Mouse (Mus musculus): ENCODE measurements at regions not wholly inside any gene's neighbourhood (a gene's known extent, or its start where the extent isn't known, plus 50 kb on each side); places are given as distances from the start of the nearest gene placed in this dataset.

DNA sequence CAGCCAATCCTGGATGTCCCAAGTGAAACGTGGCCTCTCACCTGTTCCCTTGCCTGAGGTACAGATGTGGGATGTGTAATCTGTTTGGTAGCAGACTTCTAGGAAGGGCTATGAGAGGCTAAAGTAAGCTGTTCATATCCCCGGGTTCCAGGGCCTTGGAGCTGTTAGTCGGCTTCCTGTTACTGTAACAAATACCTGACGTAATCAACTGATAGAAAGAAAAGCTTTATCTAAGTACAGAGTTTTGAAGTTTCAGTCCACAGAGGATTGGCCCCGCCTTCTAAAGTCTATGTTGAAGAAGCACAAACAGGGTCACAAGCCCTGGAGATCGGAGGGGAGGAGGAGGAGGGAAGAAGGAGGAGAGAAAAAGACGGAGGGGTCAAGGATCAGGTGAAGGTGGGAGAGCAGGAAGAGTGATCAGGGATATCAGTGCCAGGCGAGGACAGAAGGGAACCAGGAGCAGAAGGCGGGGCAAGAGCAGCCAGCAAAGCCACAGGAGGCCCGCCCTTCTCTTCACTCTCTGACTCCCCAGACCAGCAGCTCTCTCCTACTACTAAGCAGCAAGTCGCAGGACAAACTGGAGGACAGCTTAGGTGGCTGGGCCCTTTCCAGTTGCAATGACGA lies 276.5 kb upstream of the Cdyl start:
- DNase-seq (ENCODE audit: low read depth): no peak

DNA sequence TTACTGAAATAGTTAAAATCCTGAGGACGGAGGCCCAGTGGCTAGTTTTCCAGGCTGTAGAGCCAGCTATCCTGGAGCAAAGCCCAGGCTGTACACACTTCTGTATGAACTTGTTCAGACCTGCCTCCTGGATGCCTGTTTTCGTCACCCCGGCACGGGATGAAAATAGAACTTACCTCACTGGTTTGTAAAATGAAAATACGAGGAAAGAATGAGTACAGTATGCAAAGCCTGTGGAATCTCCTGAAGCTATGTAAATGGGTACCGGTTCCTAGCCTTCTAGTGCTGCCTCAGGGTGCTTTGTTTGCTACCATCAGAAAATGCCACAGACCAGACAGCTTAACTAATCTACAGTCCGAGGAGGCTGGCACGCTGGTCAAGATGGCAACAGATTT lies 276.0 kb upstream of the Cdyl start:
- DNase-seq (ENCODE audit: low read depth): no peak

DNA sequence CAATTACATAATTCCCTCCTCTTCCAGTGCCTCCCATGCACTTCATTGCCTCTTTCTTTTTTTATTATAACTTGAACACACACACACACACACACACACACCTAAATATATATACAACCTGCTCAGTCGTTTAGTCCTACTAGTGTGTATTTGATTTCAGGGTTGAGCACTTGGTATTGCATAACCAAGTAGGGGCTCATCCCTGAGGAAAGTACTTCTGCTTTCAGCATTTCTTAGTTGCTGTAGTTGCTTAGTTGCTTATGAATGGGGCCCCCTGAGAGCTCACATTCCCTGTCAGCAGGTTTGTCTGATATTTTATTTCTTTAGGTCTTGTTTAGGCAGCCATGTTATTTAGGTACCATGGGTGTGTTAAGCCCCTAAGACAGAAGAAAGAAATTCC lies 271.3 kb upstream of the Cdyl start:
- no peak for DNase-seq (ENCODE audit: low read depth)

DNA sequence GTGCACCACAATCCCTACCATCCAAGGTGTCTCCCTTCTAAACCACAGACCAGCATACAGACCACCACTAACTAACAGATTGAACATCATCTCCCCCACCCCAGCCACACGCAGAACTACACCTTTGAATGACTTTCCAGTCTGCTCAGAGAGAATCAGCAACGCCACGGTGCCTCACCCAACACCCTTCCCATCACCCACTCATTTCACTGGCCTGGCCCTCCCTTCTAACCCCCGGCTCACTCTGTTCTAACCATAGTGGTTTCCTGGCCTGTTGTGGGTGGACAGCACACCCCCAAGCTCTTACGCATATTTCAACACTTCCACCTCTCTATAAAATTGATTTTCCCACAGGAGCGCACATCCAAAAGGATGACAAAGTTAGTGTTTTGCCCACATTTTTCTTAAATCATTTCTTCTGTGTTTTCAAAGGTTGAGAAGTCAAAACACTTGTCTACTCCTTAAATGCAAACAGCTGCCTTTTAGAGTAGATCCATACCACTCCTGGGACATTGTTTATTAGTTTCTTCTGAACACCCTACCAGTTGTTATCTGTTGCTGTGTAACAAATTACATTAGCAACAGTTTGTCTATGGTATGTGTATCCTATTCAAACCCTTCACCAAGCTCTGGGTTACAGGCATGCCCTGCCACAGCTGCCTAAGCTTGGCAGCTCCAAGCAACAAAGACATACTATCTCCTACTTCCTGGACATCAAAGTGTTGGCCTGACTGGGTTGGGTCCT lies 269.7 kb upstream of the Cdyl start:
- DNase-seq (ENCODE audit: low read depth): no peak

DNA sequence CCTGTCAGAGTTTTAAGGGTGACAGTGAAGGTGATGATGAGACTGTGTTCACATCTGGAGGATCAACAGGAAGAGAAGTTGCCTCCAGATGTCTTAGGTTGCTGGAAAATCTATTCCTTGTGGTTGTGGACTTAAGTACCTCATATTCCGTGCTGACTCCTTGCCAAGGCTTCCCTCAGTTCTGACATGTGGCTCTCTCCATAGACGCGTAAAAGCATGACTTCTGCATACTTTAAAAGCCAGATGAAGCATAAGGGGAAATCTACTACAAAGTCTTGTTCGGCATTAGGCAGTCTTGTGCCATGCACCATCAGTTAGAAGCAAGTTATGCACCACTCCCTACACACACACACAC lies 269.1 kb upstream of the Cdyl start:
- DNase-seq (ENCODE audit: low read depth): no peak

DNA sequence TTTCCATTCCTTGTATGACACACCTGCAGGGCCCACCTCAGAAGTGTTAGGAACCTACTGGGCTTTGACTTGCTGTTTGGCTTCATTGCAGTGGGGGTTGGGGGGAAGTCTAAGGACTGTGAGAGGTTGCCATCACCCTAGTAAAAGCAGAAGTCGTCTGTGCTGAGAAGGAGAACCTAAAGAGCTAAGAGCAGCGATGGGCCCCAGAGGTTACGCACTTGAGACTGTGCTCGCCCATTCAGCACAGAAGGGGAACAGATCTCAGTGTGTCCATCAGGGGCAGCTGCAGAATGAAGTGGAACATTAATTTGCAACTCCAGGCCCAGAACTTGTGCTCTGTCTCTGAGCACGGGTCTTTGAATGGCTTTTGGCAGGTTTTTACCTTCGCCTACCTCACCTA lies 267.5 kb upstream of the Cdyl start:
- no peak for DNase-seq (ENCODE audit: low read depth)

DNA sequence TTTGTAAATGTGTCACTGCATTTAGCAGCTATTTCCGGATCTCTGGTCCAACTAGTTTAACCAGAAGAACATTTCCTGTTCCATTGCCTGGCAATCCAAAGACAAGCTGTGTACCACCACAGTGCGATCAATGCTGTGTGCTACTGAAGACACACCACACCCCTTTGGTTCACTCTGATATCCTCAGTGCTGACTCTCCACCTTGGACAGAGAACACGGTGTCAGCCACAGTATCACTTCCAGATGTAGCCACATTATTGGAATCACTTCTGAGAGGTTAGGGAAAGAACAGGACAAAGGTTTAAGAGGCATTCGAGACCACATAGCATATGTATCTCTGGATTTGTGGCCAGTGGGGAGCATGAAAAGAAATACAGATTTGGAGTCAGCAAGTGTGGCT lies 264.4 kb upstream of the Cdyl start:
- DNase-seq (ENCODE audit: low read depth): no peak

DNA sequence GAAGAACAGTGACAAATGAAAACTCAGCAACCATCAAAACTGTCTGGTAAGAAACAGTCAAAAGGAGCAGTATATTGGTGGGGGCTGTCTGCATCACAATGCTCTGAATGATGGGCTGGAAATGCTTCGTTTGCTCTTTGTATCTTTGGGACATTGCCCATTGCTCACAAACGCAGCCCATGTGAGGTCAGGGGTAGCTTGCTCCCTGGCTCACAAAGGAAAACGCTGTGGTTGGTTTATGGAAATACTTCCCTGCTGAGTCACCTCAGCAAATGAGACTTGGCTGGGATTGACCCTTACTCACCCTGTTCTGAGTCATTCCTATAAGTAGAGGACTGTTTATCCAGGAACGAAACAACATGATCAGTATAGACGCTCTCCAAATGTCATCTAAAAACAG lies 264.0 kb upstream of the Cdyl start:
- no peak for DNase-seq (ENCODE audit: low read depth)

DNA sequence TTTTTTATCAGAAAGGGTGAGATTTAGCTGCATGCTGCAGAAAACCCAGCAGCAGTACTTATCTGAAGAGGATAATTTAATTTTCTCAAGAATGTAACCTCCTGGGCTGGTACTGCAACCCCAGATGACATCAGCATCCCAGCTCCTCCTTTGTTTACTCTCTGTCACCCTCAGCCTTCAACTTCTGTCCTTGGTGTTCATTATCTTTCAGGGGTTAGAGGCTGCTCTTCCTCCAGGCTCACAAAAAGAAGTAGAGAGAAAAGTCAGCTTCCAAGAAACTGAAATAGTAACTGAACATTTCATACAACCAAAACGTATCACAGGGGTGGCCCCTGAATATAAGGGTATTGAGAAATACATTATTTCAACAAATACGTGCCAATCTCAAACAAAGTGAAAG lies 262.5 kb upstream of the Cdyl start:
- DNase-seq (ENCODE audit: low read depth): no peak

DNA sequence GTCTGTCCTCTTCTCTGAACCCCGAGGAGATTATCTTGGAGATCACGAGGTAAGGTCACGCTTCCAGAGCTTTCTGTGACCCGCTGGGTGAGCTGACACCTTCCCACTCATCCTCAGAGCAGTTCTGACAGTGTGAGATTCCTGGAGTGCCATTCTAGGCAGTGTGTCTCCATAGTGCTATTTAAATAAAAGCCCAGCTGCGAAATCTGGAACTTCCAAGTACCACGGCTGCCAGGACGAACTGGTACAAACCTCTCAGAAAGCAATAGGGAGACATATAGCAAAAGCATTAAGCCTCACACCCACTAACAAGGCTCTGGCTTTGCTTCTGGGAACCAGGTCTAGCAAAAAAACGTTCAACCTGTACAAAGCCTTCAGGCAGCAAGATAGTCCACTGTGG lies 261.4 kb upstream of the Cdyl start:
- no peak for DNase-seq (ENCODE audit: low read depth)

DNA sequence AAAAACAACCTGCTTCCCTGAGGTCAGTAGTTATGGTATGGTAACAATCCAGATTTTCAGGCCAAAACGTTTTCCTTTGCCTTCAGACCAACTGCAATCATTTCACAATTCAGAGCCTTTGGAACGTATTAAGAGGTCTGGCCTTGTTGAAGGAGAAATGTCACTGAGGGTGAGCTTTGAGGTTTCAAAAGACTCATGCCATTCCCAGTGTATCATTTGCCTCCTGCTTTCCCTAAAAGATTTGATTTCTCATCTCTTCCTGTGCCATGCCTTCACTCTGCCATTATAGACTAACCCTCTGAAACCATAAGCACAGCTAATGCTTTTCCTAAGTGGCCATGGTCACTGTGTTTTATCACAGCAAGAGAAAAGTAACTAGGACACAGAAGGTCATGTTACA lies 256.8 kb upstream of the Cdyl start:
- no peak for DNase-seq (ENCODE audit: low read depth)

DNA sequence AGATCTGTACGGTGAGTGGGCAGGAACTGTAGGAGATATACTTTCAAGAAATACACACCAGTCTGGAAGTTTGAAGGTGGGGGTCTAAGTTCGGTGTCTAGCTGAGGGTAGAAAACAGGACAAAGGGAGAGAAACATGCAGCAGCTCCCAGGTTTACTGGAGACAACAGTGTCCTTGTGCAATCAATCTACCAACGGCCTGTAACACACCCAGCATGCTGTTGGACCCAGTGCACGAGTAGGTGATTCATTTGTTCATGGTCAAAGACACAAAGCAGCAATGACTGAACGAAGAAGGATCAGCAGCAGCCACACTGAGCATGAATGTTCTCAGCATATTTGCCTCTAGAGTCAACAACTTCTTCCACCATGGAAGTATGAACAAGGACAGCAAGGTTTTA lies 255.2 kb upstream of the Cdyl start:
- no peak for DNase-seq (ENCODE audit: low read depth)

DNA sequence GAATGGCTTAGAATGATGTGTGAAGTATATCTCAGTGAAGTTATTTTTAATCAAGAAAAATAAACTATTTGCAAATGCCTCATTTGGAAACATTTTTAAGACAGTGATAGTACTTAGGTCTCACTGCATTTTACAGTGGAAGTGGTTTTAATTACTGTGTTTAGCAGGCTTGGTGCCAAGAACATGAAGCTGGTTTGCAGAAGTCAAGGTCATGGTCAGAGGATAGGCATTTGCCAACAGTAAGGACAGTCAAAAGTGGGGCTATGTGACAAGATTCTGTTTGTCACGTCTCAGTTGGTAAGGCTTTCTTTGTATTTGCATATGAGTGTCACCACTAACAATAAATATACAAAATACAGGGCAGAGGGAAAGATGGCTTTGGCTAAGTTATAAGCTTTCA lies 254.2 kb upstream of the Cdyl start:
- no peak for DNase-seq (ENCODE audit: low read depth)

DNA sequence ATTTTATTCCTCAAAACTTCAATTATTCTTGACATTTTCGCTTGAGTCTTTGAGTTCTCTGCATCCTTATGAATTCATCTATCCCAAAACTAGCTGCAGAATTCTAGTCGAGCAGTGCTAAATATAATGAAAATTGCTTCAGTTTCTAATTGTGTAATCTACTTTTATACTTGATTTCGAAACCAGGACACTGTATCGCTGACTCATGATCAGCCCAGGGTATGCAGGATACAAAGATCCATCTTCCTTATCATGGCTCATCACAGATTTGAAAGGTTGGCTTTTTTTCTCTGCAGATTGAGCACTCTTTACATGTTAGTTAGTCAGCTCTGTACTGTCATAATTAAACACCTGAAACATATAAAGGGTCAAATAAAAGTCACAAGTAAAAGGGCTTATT lies 242.1 kb upstream of the Cdyl start:
- DNase-seq (ENCODE audit: low read depth): no peak

DNA sequence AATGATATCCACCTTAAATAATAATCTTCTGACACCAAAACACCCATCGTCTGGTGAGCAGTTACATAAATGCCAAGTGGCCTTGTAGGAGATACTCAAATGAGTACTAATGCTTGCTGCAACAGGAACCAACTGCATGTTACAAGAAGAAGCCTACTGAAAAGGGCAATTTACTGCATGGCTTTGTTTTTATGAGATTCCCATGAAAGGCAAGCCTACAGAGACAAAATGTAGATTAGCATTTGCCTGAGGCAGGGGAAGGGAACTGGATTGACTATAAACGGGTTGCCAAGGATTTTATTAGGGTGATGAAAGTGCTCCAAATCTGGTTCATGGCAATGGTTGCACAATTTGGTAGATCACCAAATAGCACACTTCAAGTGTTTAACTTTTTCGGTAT lies 239.6 kb upstream of the Cdyl start:
- DNase-seq (ENCODE audit: low read depth): no peak

DNA sequence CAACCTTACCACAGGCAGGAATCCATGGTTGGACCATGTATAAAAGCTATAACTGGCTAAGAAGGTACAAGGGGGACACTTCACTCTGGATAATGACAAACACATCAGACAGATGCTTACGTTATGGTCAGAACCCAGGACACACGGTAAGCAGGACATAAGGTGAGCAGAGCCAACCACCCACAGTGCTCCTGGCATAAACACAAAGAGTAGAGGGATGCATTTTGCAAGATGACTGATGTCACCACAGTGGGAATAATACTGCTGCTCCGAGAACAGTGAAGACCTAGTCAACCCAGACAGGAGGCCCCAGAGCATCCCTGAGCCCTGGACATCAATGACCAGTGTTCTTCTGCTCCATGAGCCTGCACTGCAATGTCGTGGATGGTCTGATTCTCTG lies 233.6 kb upstream of the Cdyl start:
- DNase-seq (ENCODE audit: low read depth): no peak

DNA sequence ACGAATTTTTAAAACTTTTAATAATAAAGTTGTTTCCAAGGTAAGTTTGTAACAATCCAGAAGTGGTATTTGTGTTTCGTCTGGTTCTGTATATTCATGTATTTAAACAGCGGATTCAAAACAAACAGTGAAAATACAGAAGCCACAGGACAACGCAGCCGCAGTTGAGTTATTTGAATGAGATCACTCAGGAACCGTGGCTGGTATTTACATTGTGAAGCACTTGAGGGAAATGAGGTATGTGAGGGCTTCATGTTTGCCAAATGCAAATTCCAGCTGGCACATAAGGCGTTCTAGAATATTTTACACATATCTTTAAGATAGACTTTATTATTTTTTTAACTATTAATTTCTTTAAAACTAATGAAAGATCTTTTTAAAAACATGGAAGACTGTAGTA lies 224.5 kb upstream of the Cdyl start:
- DNase-seq (ENCODE audit: low read depth): no peak

DNA sequence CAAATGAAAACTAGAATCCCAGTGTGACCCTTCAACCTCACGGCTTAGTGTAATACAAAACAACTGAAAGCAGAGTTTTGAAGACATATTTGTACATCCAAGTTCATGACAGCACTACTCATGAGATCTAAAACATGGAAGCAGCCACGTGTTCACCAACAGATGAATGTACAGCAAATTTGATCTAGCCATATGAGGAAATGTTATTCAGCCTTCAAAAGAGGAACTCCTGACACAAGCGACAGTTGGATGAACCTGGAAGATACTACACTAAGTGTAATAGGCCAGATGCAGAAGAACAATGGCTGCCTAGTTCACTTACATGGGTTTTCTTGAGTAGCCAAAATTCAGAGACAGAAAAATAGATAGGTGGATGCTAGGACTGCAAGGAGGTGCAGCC lies 212.0 kb upstream of the Cdyl start:
- DNase-seq (ENCODE audit: low read depth): no peak

DNA sequence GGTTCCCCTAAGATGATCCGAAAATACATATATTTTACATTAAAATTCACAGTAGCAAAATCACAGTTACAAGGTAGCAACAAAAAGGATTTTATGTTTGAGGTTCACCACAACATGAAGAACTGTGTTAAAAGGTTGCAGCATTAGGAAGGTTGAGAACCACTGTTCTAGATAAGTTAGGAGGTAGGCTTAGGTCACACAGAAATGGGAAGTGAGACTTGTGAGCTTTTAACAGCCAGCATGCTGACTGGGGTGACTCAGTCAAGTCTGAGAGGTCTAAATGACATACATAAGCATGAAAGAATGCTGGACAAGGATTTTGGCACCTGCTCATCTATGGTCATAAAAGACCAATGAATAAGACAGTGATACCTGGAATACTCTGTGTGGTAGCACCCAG lies 207.2 kb upstream of the Cdyl start:
- DNase-seq (ENCODE audit: low read depth): no peak

DNA sequence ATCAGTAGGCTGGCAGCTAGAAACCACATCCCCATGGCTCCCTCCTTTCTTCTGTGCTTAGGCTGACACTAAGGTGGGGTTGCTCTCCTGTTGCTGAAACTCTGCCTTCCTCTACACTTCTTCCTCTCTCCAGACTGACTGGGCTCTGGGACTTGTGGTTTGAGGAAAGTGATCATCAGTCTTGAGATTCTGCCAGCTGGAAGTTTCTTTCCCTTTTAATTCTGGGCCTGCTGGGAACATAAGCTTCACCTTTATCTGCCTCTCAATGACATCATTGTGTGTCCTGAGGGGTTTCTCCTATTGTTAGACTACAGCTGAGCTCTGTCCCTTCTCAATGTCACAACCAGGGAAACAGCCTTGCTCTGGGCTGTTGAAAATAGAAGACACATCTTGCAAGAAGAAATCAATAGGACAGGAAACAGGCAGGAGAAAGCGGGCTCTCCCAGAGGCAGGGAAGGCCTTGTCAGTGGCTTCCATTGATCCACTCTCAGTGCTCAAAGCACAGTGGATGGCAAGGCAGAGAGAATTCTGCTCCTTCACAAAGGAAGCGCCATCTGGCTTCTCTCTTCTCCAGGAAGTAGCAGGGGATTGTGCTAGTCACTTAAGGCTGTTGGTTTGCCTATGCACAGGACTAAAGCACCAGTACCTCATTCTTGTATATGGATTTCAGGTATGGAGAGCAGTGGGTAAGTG lies 206.3 kb upstream of the Cdyl start:
- no peak for DNase-seq (ENCODE audit: low read depth)

DNA sequence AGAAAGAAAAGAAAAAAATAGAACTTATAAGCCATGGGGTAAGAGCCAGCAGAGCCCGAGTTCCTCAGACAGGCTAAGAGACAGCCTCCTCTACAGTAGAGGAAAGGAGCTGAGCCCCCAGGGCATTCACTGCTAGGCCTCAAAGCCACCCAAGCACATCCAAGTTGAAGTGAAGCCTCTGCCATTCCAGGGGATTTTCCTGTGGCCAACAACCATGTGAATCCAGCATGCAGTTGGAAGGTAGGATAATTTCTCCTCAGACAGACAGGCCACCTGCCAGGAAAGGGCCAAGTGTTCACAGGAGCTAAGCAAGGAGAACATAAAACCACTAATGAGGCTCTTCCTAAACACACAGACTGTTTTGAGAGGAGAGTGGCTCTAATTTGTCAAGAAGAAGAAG lies 199.6 kb upstream of the Cdyl start:
- DNase-seq (ENCODE audit: low read depth): no peak

DNA sequence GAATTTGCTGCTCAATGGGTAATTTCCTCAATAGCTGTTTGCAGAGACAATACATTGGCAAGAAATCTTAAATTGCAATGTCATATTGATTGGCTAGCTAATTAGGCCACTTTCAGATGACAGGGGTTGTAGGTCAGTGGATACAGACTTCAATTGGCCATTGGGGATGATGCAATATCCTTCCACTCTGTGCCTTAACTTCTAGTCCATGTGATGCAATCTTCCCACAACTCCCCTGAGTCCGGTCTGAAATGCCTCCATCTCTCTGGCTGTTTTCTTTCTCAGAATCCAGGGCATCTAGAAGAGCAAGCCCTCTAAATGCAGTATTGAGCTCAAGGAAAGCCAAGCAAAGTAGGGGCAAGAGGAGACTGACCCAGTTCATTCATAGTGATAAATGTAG lies 196.4 kb upstream of the Cdyl start:
- DNase-seq (ENCODE audit: low read depth): no peak

DNA sequence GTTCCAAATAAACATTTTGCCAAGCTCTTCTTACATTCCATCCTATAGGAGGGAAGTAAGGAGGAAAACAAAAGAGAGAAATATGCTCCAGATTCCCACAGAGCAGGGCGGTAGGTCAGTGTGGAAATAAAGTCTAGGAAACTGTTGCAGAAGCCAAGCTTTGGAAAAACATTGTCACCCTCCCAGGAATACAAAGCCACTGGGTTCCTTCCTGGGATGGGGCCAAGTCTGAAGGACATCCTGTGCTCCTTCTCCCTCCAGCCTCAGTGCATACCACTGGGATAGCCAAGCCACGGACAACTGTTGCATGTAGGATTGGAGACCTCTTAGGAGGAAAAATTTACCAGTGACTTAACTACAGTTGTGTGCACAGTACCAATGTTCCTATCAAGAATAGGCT lies 195.8 kb upstream of the Cdyl start:
- no peak for DNase-seq (ENCODE audit: low read depth)
